Mouse (Mus musculus): ENCODE data around the gene Trip11.
A peak's percentile ranks its signal among the peaks of the same experiment; 100 is the strongest.

Trip11 gene

DNA sequence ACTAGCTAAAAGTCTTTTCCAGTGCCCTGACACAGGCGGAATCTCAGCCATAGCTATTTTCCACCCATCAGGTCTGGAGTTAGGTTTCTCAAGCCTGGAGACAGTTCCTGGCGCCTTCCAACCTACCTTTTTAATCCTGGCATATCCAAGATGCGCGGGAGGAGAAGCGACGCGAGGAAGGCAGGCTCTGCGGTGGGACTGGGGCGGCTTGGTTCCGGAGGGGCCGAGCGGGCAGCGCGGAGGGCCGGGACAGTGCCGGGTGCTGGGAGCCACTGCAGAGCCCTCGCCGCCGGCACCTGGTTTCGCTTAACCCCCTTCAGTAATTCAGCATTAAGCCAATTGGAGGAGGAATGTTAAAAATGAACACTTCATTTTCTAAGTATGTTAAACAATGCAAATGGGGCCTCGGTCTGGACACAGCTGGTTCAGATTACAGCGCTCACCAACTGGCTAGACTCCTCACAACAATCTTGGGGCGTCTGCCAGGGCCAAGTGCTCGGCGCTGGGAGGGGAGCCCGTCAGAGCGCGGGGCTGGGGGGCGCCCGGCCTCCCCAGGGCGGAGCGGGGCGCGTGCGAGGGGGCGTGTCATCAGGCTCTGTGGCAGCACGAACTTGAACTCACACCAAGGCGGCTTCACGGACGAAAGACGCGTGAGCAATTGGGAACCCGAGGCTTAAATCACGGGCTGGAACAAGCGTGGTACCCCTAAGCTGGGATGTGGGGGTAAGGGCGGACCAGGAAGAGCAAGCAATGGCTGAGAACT is 94.3 kb downstream of the Trip11 start, which contains the start of gene Fbln5:
Gene Fbln5, minus strand, starts transcription at position 448 of the 763 bp plus-strand sequence.
- no peak for DNase-seq

DNA sequence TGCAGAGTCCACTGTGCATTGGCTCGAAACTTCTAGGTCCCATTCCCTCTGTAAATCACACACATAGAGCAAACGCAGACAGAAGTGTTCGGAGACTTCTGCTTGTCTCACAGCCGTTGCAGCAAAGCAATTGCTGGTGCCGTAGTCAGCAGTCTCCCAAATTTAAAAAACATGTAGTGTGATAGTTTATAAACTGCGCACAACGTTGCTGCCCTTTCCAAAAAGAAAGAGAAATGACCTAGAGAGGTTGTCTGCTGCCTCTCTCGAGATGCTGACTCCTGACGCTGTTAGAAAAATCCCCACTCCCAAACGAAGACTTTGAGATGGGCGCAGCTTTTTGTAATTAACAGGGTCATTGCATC is 94.8 kb downstream of the Trip11 start:
- DNase-seq: no peak

DNA sequence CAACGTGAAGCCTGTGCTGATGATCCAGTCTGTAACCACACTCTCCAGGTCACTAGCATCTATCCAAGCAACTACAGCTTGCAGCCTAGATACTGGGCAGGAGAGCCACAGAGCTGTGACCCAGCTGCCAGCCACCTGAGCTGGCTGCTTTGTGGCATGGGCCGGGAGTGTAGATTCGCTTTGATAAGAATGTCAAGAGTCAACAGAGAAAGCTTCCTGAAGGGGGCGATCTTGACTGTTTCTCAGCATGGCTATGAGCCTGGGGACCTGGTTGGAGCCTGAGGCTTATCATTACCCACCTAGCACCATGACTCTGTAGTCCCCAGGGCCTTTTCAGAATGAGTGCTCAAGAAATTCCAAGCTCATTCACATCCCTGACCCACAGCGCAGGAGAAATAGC is 96.3 kb downstream of the Trip11 start:
- DNase-seq: no peak

DNA sequence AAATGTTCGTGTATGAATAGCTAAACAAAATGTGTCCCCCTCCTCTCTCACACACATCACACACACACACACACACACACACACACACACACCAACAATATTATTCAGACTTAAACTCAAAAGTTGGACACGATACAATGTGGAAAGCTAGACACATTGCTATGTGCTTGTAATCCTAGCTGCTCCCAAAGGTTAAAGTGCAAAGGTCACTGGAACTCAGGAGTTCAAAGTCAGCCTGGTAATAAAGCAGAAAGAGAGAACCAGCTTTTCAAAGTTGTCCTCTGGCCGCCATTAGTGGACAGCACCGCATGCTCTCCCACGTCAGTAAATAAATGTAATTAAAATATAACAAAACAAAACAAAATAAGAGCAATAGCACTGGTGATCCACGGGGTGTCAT is 97.3 kb downstream of the Trip11 start:
- DNase-seq: no peak

DNA sequence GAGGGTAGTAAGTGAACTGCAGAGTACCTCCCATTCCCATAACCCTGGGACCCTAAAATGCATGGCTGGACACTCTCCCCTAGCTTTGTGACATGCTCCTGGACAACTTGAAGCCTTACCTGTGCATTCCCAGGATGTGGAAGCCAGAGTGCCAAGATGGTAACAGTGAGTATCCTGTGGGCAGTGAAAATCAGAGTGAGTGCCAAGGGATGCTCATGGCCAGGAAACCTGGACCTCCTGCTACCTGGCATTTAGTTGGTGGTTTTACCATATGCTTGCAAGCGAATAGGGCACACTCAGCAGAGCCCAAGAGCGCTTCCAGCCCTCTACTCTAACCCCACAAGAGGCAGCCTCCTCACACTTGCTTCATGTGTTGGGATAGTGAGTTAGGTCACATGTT is 98.6 kb downstream of the Trip11 start:
- peak; percentile 38 for DNase-seq

DNA sequence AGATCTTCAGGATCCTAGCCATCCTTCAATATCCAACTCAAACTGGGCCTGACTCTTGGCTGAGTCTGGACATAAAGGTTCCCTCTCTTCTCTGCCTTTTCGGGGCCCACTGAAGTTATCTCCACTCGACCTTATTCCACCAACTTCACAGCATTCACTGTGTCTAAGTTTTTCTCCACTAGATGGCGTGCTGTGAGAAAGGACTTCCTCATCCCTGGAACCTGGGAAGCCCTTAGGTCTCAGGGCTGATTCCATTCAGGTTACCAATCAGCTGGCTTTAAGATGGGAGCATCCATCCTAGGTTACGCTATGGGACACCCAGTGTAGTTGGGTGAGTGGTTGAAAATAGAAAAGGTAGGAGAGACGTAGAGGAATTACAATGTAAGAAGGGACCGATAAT is 101.9 kb downstream of the Trip11 start:
- no peak for DNase-seq

DNA sequence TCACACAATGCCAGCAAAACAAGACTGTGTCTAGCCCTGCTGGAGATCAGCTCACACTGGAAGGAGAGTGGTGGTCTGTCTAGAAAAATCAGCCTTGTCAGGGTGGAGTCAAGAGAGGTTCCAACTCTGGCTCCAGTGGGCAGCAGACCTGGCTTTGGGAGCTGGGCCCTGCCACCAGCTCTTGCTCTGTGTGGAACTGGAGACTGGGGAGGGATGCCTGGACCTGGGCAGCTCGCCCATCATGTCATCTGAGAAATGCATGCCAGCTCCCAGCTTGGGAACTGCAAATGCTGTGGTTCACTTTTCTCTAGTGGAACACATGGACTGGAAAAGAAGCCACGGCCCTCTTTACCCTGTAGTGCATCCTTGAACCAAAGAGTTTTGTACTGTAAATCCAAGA is 102.6 kb downstream of the Trip11 start:
- peak; percentile 56 for DNase-seq

DNA sequence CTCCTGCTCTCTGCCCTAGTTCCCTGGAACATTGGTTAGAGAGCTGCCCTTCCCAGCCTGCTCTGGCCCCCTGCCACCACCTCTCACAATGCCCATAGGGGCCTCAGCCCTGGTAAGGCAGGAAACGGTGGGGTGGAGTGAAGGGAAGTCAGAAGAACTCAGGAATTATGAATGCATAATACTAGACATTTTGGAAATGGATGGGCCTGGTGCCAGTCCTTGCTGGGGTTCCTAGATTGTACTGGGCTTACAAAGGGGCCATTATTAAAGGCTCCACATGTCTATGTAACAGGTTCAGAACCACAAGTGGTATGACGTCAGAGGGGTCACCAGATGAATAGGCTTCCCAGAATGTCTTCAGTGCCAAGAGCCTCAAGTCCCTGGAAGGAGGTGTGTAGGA is 105.7 kb downstream of the Trip11 start:
- no peak for DNase-seq

DNA sequence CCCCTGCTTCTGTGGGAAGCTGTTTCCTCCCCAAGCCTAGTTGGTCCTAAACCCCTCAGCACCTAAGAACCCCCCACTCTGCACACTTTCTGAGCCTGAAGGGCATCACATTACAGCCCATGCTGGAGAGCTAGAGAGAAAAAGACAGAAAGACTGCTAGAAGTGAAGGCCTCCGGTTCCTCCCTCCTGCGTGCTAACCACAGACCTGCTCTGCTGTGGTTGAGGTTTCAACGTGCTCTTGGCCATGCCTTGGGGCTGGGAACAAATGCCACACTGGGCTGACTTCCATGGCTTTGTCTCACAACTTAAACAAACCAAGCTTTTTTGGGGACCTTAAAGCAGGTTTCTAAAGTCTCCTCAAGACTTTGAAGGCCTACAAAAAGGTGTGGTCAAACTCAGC is 110.6 kb downstream of the Trip11 start:
- DNase-seq: no peak

DNA sequence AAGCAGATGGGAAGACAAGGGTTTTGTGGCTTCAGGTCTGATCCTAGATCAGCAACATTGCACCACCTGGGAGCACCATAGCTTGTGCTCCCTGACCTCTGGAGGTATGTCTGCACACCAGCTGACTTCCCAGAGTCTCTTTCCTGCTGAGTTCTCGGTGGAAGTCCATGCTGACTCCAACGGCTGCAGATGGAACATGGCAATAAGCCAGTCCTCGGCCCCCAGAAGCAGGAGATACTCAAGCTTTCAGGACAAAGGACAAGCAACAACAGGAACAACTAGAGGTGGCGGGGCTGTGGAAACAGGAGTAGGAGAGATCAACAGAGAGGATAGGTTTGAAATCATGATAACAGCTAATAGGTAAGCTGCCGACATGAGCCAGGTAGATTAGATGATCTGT is 111.3 kb downstream of the Trip11 start:
- DNase-seq: no peak

DNA sequence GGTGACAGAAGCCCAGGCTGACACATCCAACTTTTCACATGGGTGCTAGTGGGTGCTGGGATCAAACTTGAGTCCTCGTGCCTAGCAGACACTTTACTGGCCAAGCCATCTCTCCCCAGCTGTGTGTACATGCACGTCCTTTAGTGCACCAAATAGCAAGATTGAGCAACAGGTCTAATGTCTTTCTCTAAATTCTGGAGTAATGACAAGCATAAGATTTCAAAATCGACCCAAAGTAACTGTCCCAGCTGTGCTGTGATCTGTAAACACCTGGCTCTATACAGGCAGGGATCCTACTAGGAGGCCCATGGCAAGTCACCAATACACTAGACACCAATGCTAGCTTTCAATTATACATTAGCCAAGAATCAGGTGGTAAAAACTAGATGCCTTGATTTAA is 112.0 kb downstream of the Trip11 start:
- no peak for DNase-seq

DNA sequence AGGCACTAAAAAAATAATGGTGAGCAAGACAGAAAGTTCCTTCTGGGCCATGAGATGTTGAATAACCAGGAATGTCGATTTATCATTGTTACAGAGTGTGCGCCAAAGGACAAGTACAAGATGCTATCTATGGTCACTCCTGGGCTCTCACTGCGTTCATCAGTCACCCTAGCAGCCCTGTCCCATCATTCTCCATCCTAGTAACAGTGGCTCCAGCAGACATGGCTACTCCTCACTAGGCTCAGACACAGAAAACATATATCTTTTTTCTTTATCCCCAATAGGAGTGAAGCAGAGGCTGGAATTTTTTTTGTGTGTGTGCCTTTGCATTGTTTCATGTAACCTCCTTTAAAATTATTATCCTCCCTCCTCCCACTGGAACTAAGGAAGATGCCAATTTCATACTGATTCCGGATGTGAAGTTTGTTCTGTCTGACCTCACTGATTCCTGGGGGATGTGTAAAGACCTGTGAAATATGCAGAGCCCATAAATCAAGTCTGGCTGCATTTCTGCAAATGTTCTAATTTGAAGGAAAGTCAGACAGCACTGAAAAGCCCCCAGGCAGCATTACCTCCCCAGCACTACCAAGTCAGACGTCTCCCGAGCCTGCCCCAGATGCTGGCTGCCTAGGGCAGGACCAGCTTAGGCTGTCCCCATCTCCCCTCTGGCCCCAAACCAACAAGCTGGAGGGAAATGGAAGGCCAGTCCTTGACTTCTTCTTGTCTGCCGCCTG is 114.7 kb downstream of the Trip11 start:
- DNase-seq: no peak

DNA sequence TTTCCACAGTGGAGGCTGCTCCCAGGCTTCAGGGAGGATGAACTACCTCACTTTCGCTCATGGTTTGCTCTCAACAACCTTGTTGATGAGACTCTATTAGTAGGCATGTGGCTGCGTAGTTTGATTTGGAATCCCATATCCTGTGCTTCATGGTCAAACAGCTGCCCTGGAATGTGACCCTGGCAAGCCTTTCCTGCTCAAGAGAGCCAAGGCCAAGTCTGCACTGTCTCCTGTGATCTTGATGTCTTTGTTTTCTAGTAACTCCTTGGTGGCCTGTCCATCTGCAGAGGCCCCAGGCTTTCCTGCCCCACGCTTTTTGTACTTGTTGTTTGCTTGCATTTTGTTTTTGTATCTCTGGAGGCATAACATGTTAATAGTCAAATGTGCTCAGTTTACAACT is 118.6 kb downstream of the Trip11 start:
- DNase-seq: no peak

DNA sequence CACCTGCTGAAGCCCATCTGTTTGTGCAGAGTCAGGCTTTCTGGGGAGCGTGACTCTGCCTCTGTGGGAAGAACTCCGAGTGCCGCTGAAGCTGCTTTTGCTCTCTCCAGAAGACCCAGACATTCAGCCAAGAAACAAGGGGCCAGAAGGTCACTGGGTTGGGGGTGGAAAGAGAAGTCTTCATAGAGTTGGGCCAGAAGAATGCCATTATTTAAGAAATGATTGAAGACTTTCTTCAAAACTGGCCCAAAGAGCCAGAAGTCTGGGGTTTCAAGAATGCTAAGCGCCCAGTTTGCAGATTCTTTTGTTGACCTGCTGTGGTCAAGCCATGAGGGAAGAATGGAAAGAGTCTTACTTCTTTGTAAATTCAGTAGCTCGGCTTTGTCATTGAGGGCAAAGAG is 119.8 kb downstream of the Trip11 start:
- no peak for DNase-seq

DNA sequence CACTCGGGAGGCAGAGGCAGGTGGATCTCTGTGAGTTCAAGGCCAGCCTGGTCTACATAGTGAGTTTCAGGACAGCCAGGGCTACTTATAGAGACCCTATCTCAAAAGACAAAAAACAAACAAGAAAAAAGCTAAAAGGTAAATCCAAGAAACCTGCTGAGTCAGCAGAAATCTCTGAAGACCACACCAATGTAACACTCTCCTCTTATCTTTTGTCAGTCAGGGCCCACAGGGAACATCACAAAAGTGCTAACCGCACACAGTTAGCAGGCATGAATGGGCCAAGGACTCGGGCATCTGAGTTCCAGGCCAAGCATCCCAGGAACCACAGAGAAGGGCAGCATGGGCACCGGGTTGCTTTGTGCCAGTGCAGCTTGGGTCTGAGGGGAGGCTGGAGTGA is 120.4 kb downstream of the Trip11 start:
- DNase-seq: no peak

DNA sequence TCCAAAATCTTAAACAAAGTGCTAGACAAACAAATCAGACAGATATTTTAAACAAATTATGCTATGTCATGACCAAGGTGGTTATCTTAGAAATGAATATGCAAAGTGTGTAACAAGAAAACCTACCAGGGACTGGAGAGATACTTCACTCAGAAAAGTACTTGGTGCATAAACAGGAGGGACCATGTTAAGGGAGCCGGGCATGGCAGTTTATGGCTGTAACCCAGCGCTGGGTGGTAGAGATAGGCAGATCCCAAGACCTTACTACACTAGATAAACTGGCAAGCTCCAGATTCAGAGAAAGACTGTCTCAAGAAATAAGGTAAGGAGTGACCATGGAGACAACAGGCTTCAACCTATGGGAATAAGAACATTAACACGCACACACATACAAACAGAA is 123.3 kb downstream of the Trip11 start:
- no peak for DNase-seq

DNA sequence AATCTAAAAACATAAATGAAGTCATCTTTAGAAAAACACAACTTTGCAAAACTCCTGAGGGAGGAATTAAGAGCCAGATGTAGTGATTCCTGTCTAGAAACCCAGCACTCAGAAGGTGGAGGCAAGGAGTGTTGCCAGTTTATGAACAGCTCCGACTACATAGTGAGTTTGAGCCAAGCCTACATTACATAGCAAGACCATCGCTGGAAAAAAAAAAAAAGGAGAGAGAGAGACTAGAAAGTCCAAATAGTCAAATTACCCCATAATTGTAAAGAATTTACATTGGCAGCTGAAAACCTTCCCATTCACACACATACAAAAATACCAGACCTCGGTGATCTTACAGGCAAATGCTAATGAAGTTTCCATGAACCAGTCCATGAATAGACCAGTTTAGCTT is 123.8 kb downstream of the Trip11 start:
- no peak for DNase-seq
